Mouse (Mus musculus): ENCODE data around the gene Rere. TPM values are rescaled to one million over a fixed set of nuclear protein-coding genes. Genes with fewer than 3 reads are reported as not detected.
"Not testable (repeated sequence)": the region's sequence is repeated elsewhere in the genome, so short reads cannot be mapped to it uniquely, and the experiment has no call there.

Rere gene
- polyA plus RNA-seq, 1 experiment from 2014 or later = 52.0 TPM

- not testable (repeated sequence) for H3K9me3 ChIP-seq (ENCODE audit: control insufficient read depth, low read length); H3K36me3 ChIP-seq (ENCODE audit: control insufficient read depth, insufficient read depth, low read length); H3K9ac ChIP-seq (ENCODE audit: low read length); H3K27me3 ChIP-seq (ENCODE audit: control insufficient read depth, insufficient read depth, low read length); DNase-seq (ENCODE audit: low spot score); H3K4me1 ChIP-seq (ENCODE audit: control insufficient read depth, insufficient read depth, low read length); H3K27ac ChIP-seq (ENCODE audit: low read depth, low read length); H3K4me2 ChIP-seq (ENCODE audit: low read depth); H3K4me3 ChIP-seq (ENCODE audit: low read depth, low read length); ATAC-seq (ENCODE audit: insufficient read depth, low FRiP score, low TSS enrichment)
- WGBS = 81% methylated on average over 3 of the region's 4 CpGs
Measured at GRCm38 (mm10) chr4:150270718-150271117, 10.7 kb upstream of the Rere start.

GRCm38 (mm10) chr4:150272725-150273124 lies 8.7 kb upstream of the Rere start:
- WGBS = 10% methylated on average over 9 of the region's 9 CpGs
- Histone ChIP-seq H3K4me3 (ENCODE audit: low read depth, low read length) (no peak overlapping the region), H3K9ac (ENCODE audit: low read length) (peak overlapping the region; percentile 26; the same call in 1 of the 2 replicates), H3K4me1 (ENCODE audit: control insufficient read depth, insufficient read depth, low read length) (0 out of 2 replicates have a peak, but pooled peaks cover 7% of the 10 kb centered on the region), H3K27ac (ENCODE audit: low read depth, low read length) (0 out of 2 replicates have a peak overlapping the region, but pooled peaks have one; percentile 34), H3K9me3 (ENCODE audit: control insufficient read depth, low read length) (no peaks in the 10 kb centered on the region), H3K27me3 (ENCODE audit: control insufficient read depth, insufficient read depth, low read length) (no peaks in the 10 kb centered on the region), H3K4me2 (ENCODE audit: low read depth) (peak overlapping the region; percentile 16; the same call in 1 of the 2 replicates), H3K36me3 (ENCODE audit: control insufficient read depth, insufficient read depth, low read length) (no peaks in the 10 kb centered on the region)
- ATAC-seq (ENCODE audit: insufficient read depth, low FRiP score, low TSS enrichment) = peak; percentile 50; the same call in 1 of the 2 replicates
- peak; percentile 57 for DNase-seq (ENCODE audit: low spot score)

GRCm38 (mm10) chr4:150275531-150275930 lies 5.9 kb upstream of the Rere start:
- DNase-seq (ENCODE audit: low spot score) (no peak), ATAC-seq (ENCODE audit: insufficient read depth, low FRiP score, low TSS enrichment) (no peak)
- 79% methylated on average over 5 of the region's 5 CpGs for WGBS
- peaks cover 9% of the 10 kb centered on the region; the same call in 1 of the 2 replicates for H3K4me1 ChIP-seq (ENCODE audit: control insufficient read depth, insufficient read depth, low read length)
- no peak overlapping the region for H3K9ac ChIP-seq (ENCODE audit: low read length)
- H3K9me3 ChIP-seq (ENCODE audit: control insufficient read depth, low read length) = no peaks in the 10 kb centered on the region
- no peak overlapping the region for H3K4me3 ChIP-seq (ENCODE audit: low read depth, low read length)
- H3K27ac ChIP-seq (ENCODE audit: low read depth, low read length) = no peak overlapping the region
- H3K4me2 ChIP-seq (ENCODE audit: low read depth) = no peak overlapping the region
- H3K36me3 ChIP-seq (ENCODE audit: control insufficient read depth, insufficient read depth, low read length) = no peaks in the 10 kb centered on the region
- no peaks in the 10 kb centered on the region for H3K27me3 ChIP-seq (ENCODE audit: control insufficient read depth, insufficient read depth, low read length)

- H3K9me3 ChIP-seq (ENCODE audit: control insufficient read depth, low read length); H3K4me2 ChIP-seq (ENCODE audit: low read depth); H3K4me1 ChIP-seq (ENCODE audit: control insufficient read depth, insufficient read depth, low read length); DNase-seq (ENCODE audit: low spot score); H3K27ac ChIP-seq (ENCODE audit: low read depth, low read length); ATAC-seq (ENCODE audit: insufficient read depth, low FRiP score, low TSS enrichment); H3K4me3 ChIP-seq (ENCODE audit: low read depth, low read length); H3K36me3 ChIP-seq (ENCODE audit: control insufficient read depth, insufficient read depth, low read length); H3K27me3 ChIP-seq (ENCODE audit: control insufficient read depth, insufficient read depth, low read length); H3K9ac ChIP-seq (ENCODE audit: low read length): not testable (repeated sequence)
- 90% methylated on average over 5 of the region's 7 CpGs for whole genome bisulfite sequencing
Measured at GRCm38 (mm10) chr4:150279336-150279735, 2.1 kb upstream of the Rere start.

GRCm38 (mm10) chr4:150280002-150280401 lies 1.4 kb upstream of the Rere start:
- 77% methylated on average over 2 of the region's 2 CpGs for WGBS
- Histone ChIP-seq H3K4me2 (ENCODE audit: low read depth) (no peak overlapping the region), H3K36me3 (ENCODE audit: control insufficient read depth, insufficient read depth, low read length) (no peaks in the 10 kb centered on the region), H3K27me3 (ENCODE audit: control insufficient read depth, insufficient read depth, low read length) (no peaks in the 10 kb centered on the region), H3K9ac (ENCODE audit: low read length) (no peak overlapping the region), H3K4me3 (ENCODE audit: low read depth, low read length) (no peak overlapping the region), H3K9me3 (ENCODE audit: control insufficient read depth, low read length) (no peaks in the 10 kb centered on the region), H3K27ac (ENCODE audit: low read depth, low read length) (no peak overlapping the region), H3K4me1 (ENCODE audit: control insufficient read depth, insufficient read depth, low read length) (peaks cover 8% of the 10 kb centered on the region; the same call in 1 of the 2 replicates)
- DNase-seq (ENCODE audit: low spot score) (no peak), ATAC-seq (ENCODE audit: insufficient read depth, low FRiP score, low TSS enrichment) (no peak)

- WGBS = 48% methylated on average over 4 of the region's 4 CpGs
- DNase-seq (ENCODE audit: low spot score) = peak; percentile 29
- peak overlapping the region; percentile 97 for H3K4me3 ChIP-seq (ENCODE audit: low read depth, low read length)
- H3K27me3 ChIP-seq (ENCODE audit: control insufficient read depth, insufficient read depth, low read length) = no peaks in the 10 kb centered on the region
- no peak for ATAC-seq (ENCODE audit: insufficient read depth, low FRiP score, low TSS enrichment)
- no peaks in the 10 kb centered on the region for H3K9me3 ChIP-seq (ENCODE audit: control insufficient read depth, low read length)
- H3K4me1 ChIP-seq (ENCODE audit: control insufficient read depth, insufficient read depth, low read length) = peaks cover 8% of the 10 kb centered on the region; the same call in 1 of the 2 replicates
- H3K36me3 ChIP-seq (ENCODE audit: control insufficient read depth, insufficient read depth, low read length) = no peaks in the 10 kb centered on the region
- peak overlapping the region; percentile 47 for H3K9ac ChIP-seq (ENCODE audit: low read length)
- H3K27ac ChIP-seq (ENCODE audit: low read depth, low read length) = peak overlapping the region; percentile 96; the same call in 1 of the 2 replicates
- peak overlapping the region; percentile 57 for H3K4me2 ChIP-seq (ENCODE audit: low read depth)
Measured at GRCm38 (mm10) chr4:150280459-150280858, 987 bp upstream of the Rere start.

- Histone ChIP-seq H3K4me1 (ENCODE audit: control insufficient read depth, insufficient read depth, low read length) (peaks cover 8% of the 10 kb centered on the region; the same call in 1 of the 2 replicates), H3K27me3 (ENCODE audit: control insufficient read depth, insufficient read depth, low read length) (no peaks in the 10 kb centered on the region), H3K4me3 (ENCODE audit: low read depth, low read length) (peak overlapping the region; percentile 97), H3K36me3 (ENCODE audit: control insufficient read depth, insufficient read depth, low read length) (no peaks in the 10 kb centered on the region), H3K27ac (ENCODE audit: low read depth, low read length) (peak overlapping the region; percentile 88), H3K9ac (ENCODE audit: low read length) (peak overlapping the region; percentile 98), H3K9me3 (ENCODE audit: control insufficient read depth, low read length) (no peaks in the 10 kb centered on the region), H3K4me2 (ENCODE audit: low read depth) (peak overlapping the region; percentile 45)
- WGBS = under 1% methylated on average over 50 of the region's 50 CpGs
- ATAC-seq (ENCODE audit: insufficient read depth, low FRiP score, low TSS enrichment) = peak; percentile 38; the same call in 1 of the 2 replicates
- DNase-seq (ENCODE audit: low spot score) = peak; percentile 63
Measured at GRCm38 (mm10) chr4:150281891-150282630, 615 bp downstream of the Rere start.

GRCm38 (mm10) chr4:150282631-150283334 lies 1.3 kb downstream of the Rere start:
- Histone ChIP-seq H3K36me3 (ENCODE audit: control insufficient read depth, insufficient read depth, low read length) (no peaks in the 10 kb centered on the region), H3K9me3 (ENCODE audit: control insufficient read depth, low read length) (no peaks in the 10 kb centered on the region), H3K27ac (ENCODE audit: low read depth, low read length) (peak overlapping the region; percentile 63), H3K4me1 (ENCODE audit: control insufficient read depth, insufficient read depth, low read length) (peaks cover 8% of the 10 kb centered on the region; the same call in 1 of the 2 replicates), H3K9ac (ENCODE audit: low read length) (peak overlapping the region; percentile 98), H3K27me3 (ENCODE audit: control insufficient read depth, insufficient read depth, low read length) (no peaks in the 10 kb centered on the region), H3K4me3 (ENCODE audit: low read depth, low read length) (peak overlapping the region; percentile 97), H3K4me2 (ENCODE audit: low read depth) (peak overlapping the region; percentile 45)
- 13% methylated on average over 5 of the region's 5 CpGs for WGBS
- DNase-seq (ENCODE audit: low spot score) (no peak), ATAC-seq (ENCODE audit: insufficient read depth, low FRiP score, low TSS enrichment) (no peak)

All from neural tube, embryonic 11.5 days (tissue).